Mouse (Mus musculus) heart, embryonic 13.5 days (tissue): ENCODE data around the gene Rap1gap2. TPM values are rescaled to one million over a fixed set of nuclear protein-coding genes. Genes with fewer than 3 reads are reported as not detected.

Experiments used
- ATAC-seq: fragments of 200-750 bp; cut with Nextera tagmentation; 2 replicates; pipeline ENCODE4 v1.8.0; 2017; ENCODE audit warnings: moderate TSS enrichment; ENCODE audit not compliant: insufficient number of reproducible peaks, low FRiP score, low TSS enrichment; ENCODE audit errors: extremely low read depth
- H3K27ac ChIP-seq: fragments of 300-500 bp; sonication (generic); replicated peaks from 2 replicates; pipeline ENCODE4 v1.5.1; 2015; ENCODE audit warnings: moderate library complexity, mild to moderate bottlenecking, inconsistent platforms
- H3K27me3 ChIP-seq: fragments of 300-500 bp; sonication (generic); replicated peaks from 2 replicates; pipeline ENCODE4 v1.6.1; 2015; ENCODE audit warnings: mild to moderate bottlenecking, inconsistent platforms
- H3K36me3 ChIP-seq: fragments of 300-500 bp; sonication (generic); 2 replicates; pipeline ENCODE4 v1.6.1; 2015; ENCODE audit warnings: mild to moderate bottlenecking, inconsistent platforms
- H3K4me1 ChIP-seq: fragments of 300-500 bp; sonication (generic); 2 replicates; pipeline ENCODE4 v1.6.1; 2015; ENCODE audit warnings: inconsistent platforms
- H3K4me2 ChIP-seq: fragments of 300-500 bp; sonication (generic); 2 replicates; pipeline ENCODE4 v1.6.1; 2015; ENCODE audit warnings: inconsistent platforms, mild to moderate bottlenecking, moderate library complexity
- H3K4me3 ChIP-seq: fragments of 300-500 bp; sonication (generic); 2 replicates; pipeline ENCODE4 v1.5.1; 2015; ENCODE audit warnings: moderate library complexity, mild to moderate bottlenecking, inconsistent platforms
- H3K9ac ChIP-seq: fragments of 300-500 bp; sonication (generic); 2 replicates; pipeline ENCODE4 v1.6.1; 2015; ENCODE audit warnings: inconsistent platforms, mild to moderate bottlenecking, moderate library complexity
- H3K9me3 ChIP-seq: fragments of 300-500 bp; sonication (generic); 2 replicates; pipeline ENCODE4 v1.6.1; 2016; ENCODE audit warnings: inconsistent platforms
- WGBS: fragments of 180-500 bp; shearing (Covaris S2); methylation state at CpG from one replicate; pipeline ENCODE4 v1.1.7; 2015; ENCODE audit warnings: mixed read lengths; 5-methylcytosine and 5-hydroxymethylcytosine counted together
- polyA plus RNA-seq: library from polyadenylated mRNA; unstranded; fragments of >200 nt; fragmentation: Nextera tagmentation; extraction: Ambion mirVana; gene quantifications from 2 replicates; pipeline ENCODE4 v1.2.1, GENCODE M21; 2015

The Rap1gap2 gene
- polyA plus RNA-seq, 1 experiment from 2014 or later: 3.1 TPM

DNA sequence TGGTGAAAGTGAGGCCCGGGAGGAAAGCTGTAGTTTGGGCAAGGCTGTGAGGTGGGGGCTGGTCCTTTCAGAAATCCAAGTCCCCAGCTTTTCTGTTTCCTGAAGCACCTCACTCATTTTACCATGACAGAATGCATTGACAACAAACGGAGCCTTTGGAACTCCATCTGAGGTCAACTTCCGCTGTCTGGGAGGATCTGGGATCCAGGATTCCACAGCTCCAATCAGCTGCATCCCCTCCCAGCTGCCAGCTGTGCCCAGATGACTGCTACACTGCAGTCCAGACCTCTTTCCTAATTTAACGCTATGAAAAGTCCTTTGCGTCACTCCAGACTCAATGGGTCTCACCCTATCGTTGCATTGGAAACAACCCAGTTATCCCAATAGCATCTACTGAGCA lies 41.0 kb downstream of the Rap1gap2 start:
- Histone ChIP-seq H3K27me3 (peaks cover 7% of the 10 kb centered on the region), H3K9me3 (no peaks in the 10 kb centered on the region), H3K9ac (no peak overlapping the region), H3K36me3 (no peaks in the 10 kb centered on the region), H3K27ac (no peak overlapping the region), H3K4me1 (0 out of 2 replicates have a peak, but pooled peaks cover 2% of the 10 kb centered on the region), H3K4me2 (no peak overlapping the region), H3K4me3 (no peak overlapping the region)
- no peak for ATAC-seq
- WGBS: 67% methylated on average over 6 of the region's 6 CpGs

GRCm38 (mm10) chr11:74568463-74568862 lies 42.3 kb downstream of the Rap1gap2 start:
- Histone ChIP-seq H3K36me3 (no peaks in the 10 kb centered on the region), H3K4me3 (no peak overlapping the region), H3K9ac (no peak overlapping the region), H3K27me3 (peaks cover 18% of the 10 kb centered on the region), H3K4me2 (no peak overlapping the region), H3K4me1 (0 out of 2 replicates have a peak, but pooled peaks cover 2% of the 10 kb centered on the region), H3K9me3 (no peaks in the 10 kb centered on the region), H3K27ac (no peak overlapping the region)
- ATAC-seq: no peak
- 68% methylated on average over 5 of the region's 5 CpGs for WGBS

DNA sequence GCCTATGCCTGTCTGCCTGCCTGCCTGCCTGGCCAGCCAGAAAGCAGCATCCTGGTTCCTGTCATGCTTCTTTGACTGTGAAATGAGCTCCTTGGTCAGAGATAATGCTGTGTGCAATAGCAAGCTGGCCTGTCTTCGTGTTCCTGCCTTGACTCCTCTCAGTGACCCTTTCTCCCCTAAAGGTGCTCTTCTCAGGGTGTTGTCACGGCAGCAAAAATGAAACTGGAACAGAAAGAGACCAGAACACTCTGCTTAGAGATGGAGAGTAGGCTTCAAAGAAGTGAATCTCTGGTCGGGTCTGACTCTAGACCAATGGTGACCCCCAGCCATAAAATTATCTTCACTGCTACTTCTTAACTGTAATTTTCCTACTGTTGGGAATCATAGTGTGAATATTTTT lies 42.7 kb downstream of the Rap1gap2 start:
- Histone ChIP-seq H3K4me2 (no peak overlapping the region), H3K4me1 (0 out of 2 replicates have a peak, but pooled peaks cover 2% of the 10 kb centered on the region), H3K36me3 (no peaks in the 10 kb centered on the region), H3K9ac (no peak overlapping the region), H3K27me3 (peaks cover 21% of the 10 kb centered on the region), H3K4me3 (no peak overlapping the region), H3K9me3 (no peaks in the 10 kb centered on the region), H3K27ac (no peak overlapping the region)
- no peak for ATAC-seq
- WGBS: 68% methylated on average over 3 of the region's 3 CpGs

GRCm38 (mm10) chr11:74566326-74566874 lies 44.3 kb downstream of the Rap1gap2 start:
- H3K9ac ChIP-seq: no peak overlapping the region
- H3K27me3 ChIP-seq: peaks cover 18% of the 10 kb centered on the region
- no peaks in the 10 kb centered on the region for H3K4me1 ChIP-seq
- no peaks in the 10 kb centered on the region for H3K36me3 ChIP-seq
- no peak overlapping the region for H3K27ac ChIP-seq
- WGBS: 73% methylated on average over 4 of the region's 4 CpGs
- no peaks in the 10 kb centered on the region for H3K9me3 ChIP-seq
- H3K4me3 ChIP-seq: no peak overlapping the region
- no peak for ATAC-seq
- H3K4me2 ChIP-seq: no peak overlapping the region

DNA sequence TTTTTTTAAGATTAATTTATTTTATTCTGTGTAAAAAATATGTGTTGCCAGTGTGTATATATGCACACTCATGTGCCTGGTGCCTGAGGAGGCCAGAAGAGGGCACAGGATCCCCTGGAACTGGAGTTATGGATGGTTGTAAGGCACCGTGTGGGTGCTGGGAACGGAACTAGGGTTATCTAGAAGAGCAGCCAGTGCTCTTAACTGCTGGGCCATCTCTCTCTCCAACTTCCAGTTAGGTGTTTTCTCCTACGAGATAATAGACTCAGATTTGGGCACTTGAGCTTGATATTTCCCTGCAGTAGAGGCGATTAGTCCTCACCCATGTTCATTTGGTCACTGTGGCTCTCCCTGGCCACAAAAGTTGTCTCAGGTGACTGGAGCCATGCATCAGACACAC lies 49.3 kb downstream of the Rap1gap2 start:
- Histone ChIP-seq H3K4me2 (no peak overlapping the region), H3K27ac (no peak overlapping the region), H3K27me3 (peaks cover 16% of the 10 kb centered on the region), H3K4me3 (no peak overlapping the region), H3K4me1 (peaks cover 17% of the 10 kb centered on the region), H3K9ac (no peak overlapping the region), H3K9me3 (no peaks in the 10 kb centered on the region), H3K36me3 (no peaks in the 10 kb centered on the region)
- ATAC-seq: no peak
- WGBS: 79% methylated on average over 4 of the region's 4 CpGs

DNA sequence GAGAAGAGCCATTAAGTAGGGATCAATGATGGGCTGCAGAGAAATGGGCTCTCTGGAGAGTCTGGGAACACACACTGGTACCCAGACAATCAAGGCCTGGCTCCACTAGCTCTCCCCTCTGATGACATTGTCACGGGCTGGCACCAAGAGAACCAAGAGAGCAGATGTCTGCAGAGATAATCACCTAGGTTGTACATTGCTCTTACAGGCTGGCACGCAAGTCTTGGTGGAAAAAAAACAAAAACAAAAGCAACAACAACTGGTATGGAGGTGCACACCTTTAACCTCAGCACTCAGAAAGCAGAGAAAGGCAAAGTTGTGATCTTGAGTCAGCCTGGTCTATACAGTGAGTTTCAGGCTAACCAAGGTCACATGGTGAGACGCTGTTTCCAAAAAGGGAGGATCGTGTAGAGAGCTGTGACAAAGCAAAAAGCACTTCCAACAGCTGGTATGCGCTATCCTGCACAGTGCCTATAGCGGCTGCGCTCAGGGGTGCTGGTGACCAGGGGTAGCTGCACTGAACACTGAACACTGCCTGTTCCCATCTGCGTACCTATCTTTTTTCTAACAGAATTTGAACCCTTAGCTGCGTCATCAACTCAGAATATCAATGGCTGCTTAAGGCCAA lies 50.0 kb downstream of the Rap1gap2 start:
- Histone ChIP-seq H3K4me2 (no peak overlapping the region), H3K4me3 (no peak overlapping the region), H3K9ac (no peak overlapping the region), H3K9me3 (no peaks in the 10 kb centered on the region), H3K27ac (no peak overlapping the region), H3K27me3 (peaks cover 16% of the 10 kb centered on the region), H3K4me1 (peaks cover 22% of the 10 kb centered on the region), H3K36me3 (no peaks in the 10 kb centered on the region)
- 80% methylated on average over 9 of the region's 9 CpGs for WGBS
- no peak for ATAC-seq

DNA sequence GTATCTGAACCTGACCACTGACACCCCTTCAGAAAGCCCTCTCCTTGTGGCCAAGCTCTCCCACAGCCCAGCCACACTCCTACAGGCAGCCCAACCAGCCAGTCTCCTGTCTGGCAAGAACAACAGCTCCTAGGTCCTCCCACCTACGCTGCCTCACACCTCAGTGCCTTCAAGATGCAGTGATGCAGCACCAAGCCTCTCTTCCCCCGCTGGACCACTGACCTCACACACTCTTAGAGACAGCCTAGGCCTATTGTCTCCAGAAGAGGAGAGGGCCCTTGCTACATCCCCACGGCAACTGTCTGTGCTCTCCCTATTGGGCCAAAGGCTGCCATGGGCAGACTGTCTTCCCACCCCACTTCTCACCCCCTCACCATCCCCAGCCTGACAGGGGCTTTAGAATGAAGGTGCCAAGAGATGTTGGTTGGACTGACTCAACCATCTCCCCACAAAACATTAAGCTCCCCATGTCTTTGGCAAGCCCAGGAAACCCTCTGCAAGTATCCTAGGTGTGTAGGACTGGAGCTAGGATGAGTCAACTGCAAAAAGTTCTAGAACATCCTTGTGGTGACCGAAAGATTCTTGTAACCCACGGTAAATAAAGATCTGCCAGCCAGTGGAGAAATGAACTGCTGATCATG lies 50.8 kb downstream of the Rap1gap2 start:
- ATAC-seq: no peak
- Histone ChIP-seq H3K36me3 (no peaks in the 10 kb centered on the region), H3K4me1 (peaks cover 28% of the 10 kb centered on the region), H3K27ac (no peak overlapping the region), H3K9ac (no peak overlapping the region), H3K27me3 (peaks cover 15% of the 10 kb centered on the region), H3K9me3 (no peaks in the 10 kb centered on the region), H3K4me3 (no peak overlapping the region), H3K4me2 (no peak overlapping the region)
- WGBS: 74% methylated on average over 5 of the region's 5 CpGs

DNA sequence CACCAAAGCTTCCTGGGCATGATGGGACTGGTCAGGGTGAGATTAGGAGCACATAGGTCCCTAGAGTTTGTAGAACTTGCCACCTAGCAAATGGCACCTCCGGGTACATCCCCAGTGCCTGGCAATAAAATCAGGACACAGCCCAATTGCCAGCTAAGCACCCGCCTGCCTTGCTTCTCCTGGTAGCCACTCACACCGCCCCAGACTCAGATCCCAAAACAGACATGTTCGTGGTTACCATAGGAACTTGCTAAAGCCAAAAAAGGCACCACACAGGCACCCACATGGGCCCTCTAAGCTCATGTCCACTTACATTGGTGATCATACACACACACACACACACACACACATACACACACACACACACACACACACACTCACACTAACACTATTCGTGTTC lies 51.8 kb downstream of the Rap1gap2 start:
- 82% methylated on average over 5 of the region's 5 CpGs for whole genome bisulfite sequencing
- no peak for ATAC-seq

GRCm38 (mm10) chr11:74557456-74558230 lies 53.1 kb downstream of the Rap1gap2 start:
- WGBS: 40% methylated on average over 11 of the region's 11 CpGs
- Histone ChIP-seq H3K27me3 (no peaks in the 10 kb centered on the region; the same call in 1 of the 2 replicates), H3K9ac (no peak overlapping the region), H3K27ac (peak overlapping the region; percentile 6; the same call in 1 of the 2 replicates), H3K36me3 (no peaks in the 10 kb centered on the region), H3K9me3 (no peaks in the 10 kb centered on the region), H3K4me1 (peaks cover 33% of the 10 kb centered on the region), H3K4me2 (no peak overlapping the region), H3K4me3 (no peak overlapping the region)
- ATAC-seq: no peak

More for the DNA sequence above, 51.8 kb downstream of the Rap1gap2 start:
- Histone ChIP-seq H3K36me3 (no peaks in the 10 kb centered on the region), H3K9ac (no peak overlapping the region), H3K27me3 (peaks cover 7% of the 10 kb centered on the region), H3K27ac (no peak overlapping the region), H3K4me2 (no peak overlapping the region), H3K9me3 (no peaks in the 10 kb centered on the region), H3K4me1 (peaks cover 33% of the 10 kb centered on the region), H3K4me3 (no peak overlapping the region)

DNA sequence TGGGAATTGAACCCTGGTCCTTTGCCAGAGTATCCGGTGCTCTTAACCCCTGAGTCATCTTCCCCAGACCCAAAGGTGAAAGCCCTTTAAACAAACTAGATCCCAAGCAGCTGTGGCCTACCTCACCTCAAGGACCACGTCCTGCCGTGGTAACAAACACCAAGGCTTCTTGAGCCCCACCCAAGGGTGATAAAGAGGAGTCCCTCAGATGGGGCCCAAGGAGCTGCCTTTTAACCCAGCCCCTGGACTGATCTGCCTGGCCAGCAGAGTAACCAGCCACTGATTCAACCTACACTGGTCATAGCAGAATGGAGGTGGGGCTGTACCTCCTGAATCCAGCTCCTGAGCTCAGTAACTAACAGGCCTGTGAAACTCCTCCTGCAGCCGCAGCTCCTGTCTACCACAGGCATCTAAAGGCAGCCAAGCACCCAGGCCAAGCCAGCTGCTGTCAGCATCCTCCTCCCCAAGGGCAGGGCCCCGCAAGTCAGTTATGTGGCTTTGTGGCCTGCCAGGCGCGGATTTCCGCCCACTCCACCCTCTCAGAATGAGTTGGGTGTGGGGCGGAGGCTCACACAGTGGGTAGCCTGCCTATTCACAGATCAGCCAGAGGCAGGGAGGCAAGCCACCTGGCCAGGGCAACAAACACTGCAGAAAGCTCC lies 54.9 kb downstream of the Rap1gap2 start:
- Histone ChIP-seq H3K9ac (0 out of 2 replicates have a peak overlapping the region, but pooled peaks have one; percentile 0), H3K27me3 (no peaks in the 10 kb centered on the region; the same call in 1 of the 2 replicates), H3K27ac (peak overlapping the region; percentile 29; the same call in 1 of the 2 replicates), H3K4me1 (peaks cover 34% of the 10 kb centered on the region), H3K9me3 (no peaks in the 10 kb centered on the region), H3K4me2 (no peak overlapping the region), H3K4me3 (no peak overlapping the region), H3K36me3 (no peaks in the 10 kb centered on the region)
- 45% methylated on average over 9 of the region's 9 CpGs for WGBS
- ATAC-seq: no peak
